Mouse (Mus musculus) forebrain, embryonic 10.5 days (tissue): ENCODE results near the gene Rhox4d. TPM values are rescaled to one million over a fixed set of nuclear protein-coding genes. Genes with fewer than 3 reads are reported as not detected.
"Not testable (repeated sequence)": the region's sequence is repeated elsewhere in the genome, so short reads cannot be mapped to it uniquely, and the experiment has no call there.

ENCODE experiments used
- DNase-seq: peaks from one replicate; pipeline ENCODE4 v3.0.0-alpha.2; 2017; ENCODE audit warnings: low spot score; ENCODE audit errors: extremely low spot score
- H3K27ac ChIP-seq: fragments of 300-500 bp; sonication (generic); 2 replicates; pipeline ENCODE4 v1.5.1; 2016; ENCODE audit warnings: mild to moderate bottlenecking
- H3K27me3 ChIP-seq: fragments of 300-500 bp; sonication (generic); 2 replicates; pipeline ENCODE4 v1.6.1; 2016; ENCODE audit warnings: mild to moderate bottlenecking; ENCODE audit not compliant: poor library complexity, severe bottlenecking
- H3K36me3 ChIP-seq: fragments of 300-500 bp; sonication (generic); replicated peaks from 2 replicates; pipeline ENCODE4 v1.6.1; 2016; ENCODE audit warnings: mild to moderate bottlenecking, moderate library complexity
- H3K4me1 ChIP-seq: fragments of 300-500 bp; sonication (generic); 2 replicates; pipeline ENCODE4 v1.6.1; 2016
- H3K4me3 ChIP-seq: fragments of 300-500 bp; sonication (generic); 2 replicates; pipeline ENCODE4 v1.5.1; 2016; ENCODE audit warnings: mild to moderate bottlenecking, moderate library complexity
- H3K9me3 ChIP-seq: fragments of 300-500 bp; sonication (generic); 2 replicates; pipeline ENCODE4 v1.6.1; 2016; ENCODE audit warnings: mild to moderate bottlenecking, moderate library complexity
- WGBS: fragments of 180-500 bp; shearing (Covaris S2); methylation state at CpG from one replicate; pipeline ENCODE4 v1.1.7; 2016; 5-methylcytosine and 5-hydroxymethylcytosine counted together
- polyA plus RNA-seq: library from polyadenylated mRNA; unstranded; fragments of >200 nt; fragmentation: Nextera tagmentation; extraction: Ambion mirVana; gene quantifications from 2 replicates; pipeline ENCODE4 v1.2.1, GENCODE M21; 2016

Rhox4d gene
- polyA plus RNA-seq = not detected in 2 replicates

- not testable (repeated sequence) for H3K4me1 ChIP-seq, H3K27ac ChIP-seq, H3K4me3 ChIP-seq, H3K9me3 ChIP-seq, DNase-seq, H3K27me3 ChIP-seq, H3K36me3 ChIP-seq
- 97% methylated on average over 17 of the region's 18 CpGs for WGBS
Measured at GRCm38 (mm10) chrX:37514059-37514458, at the start of gene Rhox4d. Gene Rhox4d (plus strand): TSS chrX:37514359.

DNA sequence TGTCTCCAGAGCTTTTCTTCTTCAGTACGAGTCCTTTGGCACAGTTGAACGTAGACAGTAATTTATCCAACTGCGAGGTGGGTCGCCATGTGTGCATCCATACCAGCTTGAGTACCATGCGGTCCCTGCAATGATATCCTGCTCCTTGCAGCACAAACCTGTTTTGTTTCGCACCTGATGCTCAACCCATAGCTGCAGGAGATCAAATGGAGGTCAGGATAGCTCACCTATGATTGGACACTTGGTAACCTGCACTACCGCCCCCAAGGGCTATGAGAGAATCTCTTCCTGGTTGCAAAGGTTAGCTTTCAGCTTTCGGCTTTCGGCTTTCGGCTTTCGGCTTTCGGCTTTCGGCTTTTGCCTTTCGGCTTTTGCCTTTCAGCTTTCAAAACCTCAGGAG is 34.1 kb upstream of the Rhox4d start, which contains the start of gene Rhox4c:
TSS of gene Rhox4c (plus strand) at position 301 of the 400 bp plus-strand sequence.
- not testable (repeated sequence) for H3K4me1 ChIP-seq, H3K27me3 ChIP-seq, H3K36me3 ChIP-seq, H3K4me3 ChIP-seq, H3K9me3 ChIP-seq, DNase-seq, H3K27ac ChIP-seq
- 93% methylated on average over 14 of the region's 14 CpGs for WGBS

GRCm38 (mm10) chrX:37530152-37530551 is 16.0 kb downstream of the Rhox4d start, which contains the start of gene Rhox2e:
Gene Rhox2e (plus strand): TSS chrX:37530452.
- H3K9me3 ChIP-seq, H3K4me3 ChIP-seq, DNase-seq, H3K27me3 ChIP-seq, H3K27ac ChIP-seq, H3K4me1 ChIP-seq, H3K36me3 ChIP-seq: not testable (repeated sequence)
- 100% methylated on average over 2 of the region's 8 CpGs for WGBS

DNA sequence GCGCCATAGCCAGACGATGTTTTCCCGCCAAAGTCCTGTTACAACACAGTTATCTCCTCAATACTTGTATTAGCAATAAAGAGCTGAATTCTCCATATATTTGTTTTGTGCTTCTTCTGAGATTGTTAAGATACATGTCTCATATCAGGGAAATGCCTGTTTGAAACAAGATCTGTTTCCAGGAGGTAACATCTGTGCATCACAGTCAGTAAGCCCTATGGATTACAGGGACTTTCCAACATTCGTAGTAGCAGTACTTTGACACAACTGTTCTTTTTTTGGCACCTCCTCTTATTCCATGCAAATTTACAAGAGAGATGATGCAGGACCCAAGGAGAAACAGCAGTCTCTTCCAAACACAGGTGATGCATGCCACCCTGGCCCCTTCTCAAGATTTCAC is 27.6 kb downstream of the Rhox4d start, which contains the start of gene Rhox3e:
TSS of gene Rhox3e (plus strand) at position 301 of the 400 bp plus-strand sequence.
- no CpG with 5 or more reads among the region's 4 CpGs for WGBS
- H3K4me3 ChIP-seq, DNase-seq, H3K36me3 ChIP-seq, H3K4me1 ChIP-seq, H3K9me3 ChIP-seq, H3K27ac ChIP-seq, H3K27me3 ChIP-seq: not testable (repeated sequence)

DNA sequence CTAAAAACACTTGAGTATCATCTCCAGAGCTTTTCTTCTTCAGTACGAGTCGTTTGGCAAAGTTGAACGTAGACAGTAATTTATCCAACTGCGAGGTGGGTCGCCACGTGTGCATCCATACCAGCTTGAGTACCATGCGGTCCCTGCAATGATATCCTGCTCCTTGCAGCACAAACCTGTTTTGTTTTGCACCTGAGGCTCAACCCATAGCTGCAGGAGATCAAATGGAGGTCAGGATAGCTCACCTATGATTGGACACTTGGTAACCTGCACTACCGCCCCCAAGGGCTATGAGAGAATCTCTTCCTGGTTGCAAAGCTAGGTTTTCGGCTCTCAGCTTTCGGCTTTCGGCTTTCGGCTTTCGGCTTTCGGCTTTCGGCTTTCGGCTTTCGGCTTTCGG is 43.0 kb downstream of the Rhox4d start, which contains the start of gene Rhox4e:
TSS of gene Rhox4e (plus strand) at position 301 of the 400 bp plus-strand sequence.
- not testable (repeated sequence) for H3K4me1 ChIP-seq, H3K4me3 ChIP-seq, H3K27me3 ChIP-seq, DNase-seq, H3K27ac ChIP-seq, H3K9me3 ChIP-seq, H3K36me3 ChIP-seq
- WGBS = 95% methylated on average over 10 of the region's 18 CpGs

Other genes with a start within 250 kb of the Rhox4d start
- gene Rhox4a, start 249.0 kb upstream of the Rhox4d start, polyA plus RNA-seq = not detected in 2 replicates
- not detected in 2 replicates for gene Rhox3a2, start 134.3 kb upstream of the Rhox4d start, polyA plus RNA-seq
- 0.27 and 0.32 TPM in 2 replicates for gene Rhox4a2, start 123.5 kb upstream of the Rhox4d start, polyA plus RNA-seq
- gene Rhox2b, start 102.3 kb upstream of the Rhox4d start, polyA plus RNA-seq = not detected in 2 replicates
- not detected in 2 replicates for gene Rhox4b, start 81.9 kb upstream of the Rhox4d start, polyA plus RNA-seq
- gene Rhox2c, start 60.7 kb upstream of the Rhox4d start, polyA plus RNA-seq = 0.43 and 0.77 TPM in 2 replicates
- not detected in 2 replicates for gene Rhox3c, start 55.8 kb upstream of the Rhox4d start, polyA plus RNA-seq
- gene Rhox4c, start 34.0 kb upstream of the Rhox4d start, polyA plus RNA-seq = not detected in 2 replicates
- gene Rhox2d, start 20.9 kb upstream of the Rhox4d start, polyA plus RNA-seq = not detected in 2 replicates
- not detected in 2 replicates for gene Rhox2e, start 16.1 kb downstream of the Rhox4d start, polyA plus RNA-seq
- not detected in 2 replicates for gene Rhox3e, start 27.7 kb downstream of the Rhox4d start, polyA plus RNA-seq
- gene Rhox4e, start 43.1 kb downstream of the Rhox4d start, polyA plus RNA-seq = not detected in 2 replicates
- 0.57 TPM in 1 of 2 replicates, not detected in the other for gene Rhox2f, start 57.0 kb downstream of the Rhox4d start, polyA plus RNA-seq
- gene Rhox3f, start 66.6 kb downstream of the Rhox4d start, polyA plus RNA-seq = not detected in 2 replicates
- gene Rhox4f, start 93.3 kb downstream of the Rhox4d start, polyA plus RNA-seq = 0.17 TPM in 1 of 2 replicates, not detected in the other
- gene Rhox3g, start 114.3 kb downstream of the Rhox4d start, polyA plus RNA-seq = not detected in 2 replicates
- not detected in 2 replicates for gene Rhox2g, start 129.1 kb downstream of the Rhox4d start, polyA plus RNA-seq
- gene Rhox4g, start 137.0 kb downstream of the Rhox4d start, polyA plus RNA-seq = not detected in 2 replicates
- not detected in 2 replicates for gene Rhox3h, start 154.4 kb downstream of the Rhox4d start, polyA plus RNA-seq
- gene Rhox2h, start 158.9 kb downstream of the Rhox4d start, polyA plus RNA-seq = not detected in 2 replicates